Mouse (Mus musculus) small intestine, adult 2 months (tissue): Measurements from ENCODE around the gene Blnk.

Source experiments
- CTCF ChIP-seq: fragments of 200-500 bp; IDR thresholded peaks from 2 replicates; pipeline ENCODE4 v1.5.1; 2012; ENCODE audit warnings: low read depth, mild to moderate bottlenecking, control low read depth, inconsistent platforms, low read length, moderate library complexity, mixed read lengths; ENCODE audit not compliant: insufficient replicate concordance, insufficient read length; ENCODE audit errors: extremely low read depth
- POLR2A ChIP-seq: fragments of 200-500 bp; IDR thresholded peaks from 2 replicates; pipeline ENCODE4 v1.6.1; 2012; ENCODE audit warnings: low read depth, mild to moderate bottlenecking, control low read depth, inconsistent platforms, low read length, moderate library complexity

DNA sequence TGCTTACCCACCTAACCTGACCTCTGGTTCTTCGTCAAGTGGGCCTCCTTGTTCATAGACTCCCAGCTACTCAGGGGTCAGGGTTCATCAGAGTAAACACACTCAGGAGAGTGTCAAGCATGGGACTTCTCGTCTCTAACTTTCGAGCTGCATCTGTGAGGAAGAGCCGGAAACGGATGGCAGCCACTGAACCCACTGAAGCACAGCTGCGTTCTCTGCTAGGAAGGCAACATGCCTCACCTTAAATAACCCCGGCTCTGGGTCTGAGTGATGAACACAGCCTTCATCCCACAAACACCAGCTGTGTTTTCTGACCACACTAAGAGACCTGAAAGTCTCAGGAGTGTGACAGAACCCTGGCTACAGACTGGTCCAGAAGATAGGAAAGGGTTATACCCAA, 44.8 kb upstream of the Blnk start:
- TF ChIP-seq POLR2A (no peak), CTCF (no peak)
